Mouse (Mus musculus) left cerebral cortex, adult 11 months (tissue): ENCODE measurements at regions not wholly inside any gene's neighbourhood (a gene's known extent, or its start where the extent isn't known, plus 50 kb on each side); places are given as distances from the start of the nearest gene placed in this dataset.

Experiments used
- DNase-seq: peaks from one replicate; pipeline ENCODE4 v3.0.0; 2022; ENCODE audit warnings: low spot score

GRCm38 (mm10) chr10:125467503-125467902, 78.2 kb upstream of the Slc16a7 start:
- DNase-seq, result no peak

- DNase-seq, result no peak
Measured at GRCm38 (mm10) chr10:125488350-125488749, 99.1 kb upstream of the Slc16a7 start.

GRCm38 (mm10) chr10:125490395-125490794, 101.1 kb upstream of the Slc16a7 start:
- DNase-seq, result no peak

- DNase-seq, result no peak
Measured at GRCm38 (mm10) chr10:125494489-125494888, 105.2 kb upstream of the Slc16a7 start.

DNA sequence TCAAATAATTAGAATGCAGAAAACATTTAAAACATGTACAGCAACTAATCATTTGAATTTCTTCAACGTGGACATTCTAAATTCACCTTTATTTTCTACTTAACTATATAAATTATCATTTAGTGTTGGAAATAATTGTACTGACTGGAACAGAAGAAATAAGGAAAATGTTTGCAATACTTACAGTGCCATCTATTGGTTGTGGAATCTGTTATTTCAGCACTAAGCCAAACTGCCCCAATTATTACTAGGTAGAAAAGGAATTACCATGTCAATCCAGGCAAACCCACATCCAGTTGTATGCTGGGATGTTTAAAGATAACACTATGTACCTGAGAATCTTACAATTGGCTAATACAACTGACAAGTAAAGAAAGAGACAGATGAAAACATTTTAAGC, 109.1 kb upstream of the Slc16a7 start:
- peak; percentile 11 for DNase-seq

- no peak for DNase-seq
Measured at GRCm38 (mm10) chr10:125500338-125500737, 111.1 kb upstream of the Slc16a7 start.

- no peak for DNase-seq
Measured at GRCm38 (mm10) chr10:125515026-125515425, 125.8 kb upstream of the Slc16a7 start.

DNA sequence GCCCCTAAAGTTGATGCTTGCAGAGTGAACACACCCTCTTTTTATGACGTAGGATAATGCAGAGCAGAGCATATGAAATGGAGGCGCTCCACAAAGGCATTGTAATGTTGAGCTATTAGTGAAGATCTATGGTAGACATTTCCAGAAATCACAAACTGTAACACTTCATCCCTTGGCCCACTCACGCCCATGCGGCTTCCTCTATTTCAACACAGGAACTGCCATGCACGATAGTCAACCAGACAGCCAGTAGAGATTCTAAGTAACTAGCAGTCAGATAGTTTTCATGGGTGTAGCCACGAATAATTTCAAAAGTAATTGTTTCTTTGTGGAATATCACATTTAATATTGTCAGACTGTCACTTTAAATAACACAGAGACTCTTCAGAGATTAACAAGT, 141.6 kb upstream of the Slc16a7 start:
- no peak for DNase-seq

GRCm38 (mm10) chr10:125538316-125538715, 149.1 kb upstream of the Slc16a7 start:
- DNase-seq, result peak; percentile 24

GRCm38 (mm10) chr10:125586489-125587147, 197.4 kb upstream of the Slc16a7 start:
- peak; percentile 3 for DNase-seq

GRCm38 (mm10) chr10:125593006-125593405, 203.7 kb upstream of the Slc16a7 start:
- DNase-seq, result no peak

- DNase-seq, result no peak
Measured at GRCm38 (mm10) chr10:125607787-125608617, 218.7 kb upstream of the Slc16a7 start.

GRCm38 (mm10) chr10:125610353-125610752, 221.1 kb upstream of the Slc16a7 start:
- DNase-seq, result no peak

DNA sequence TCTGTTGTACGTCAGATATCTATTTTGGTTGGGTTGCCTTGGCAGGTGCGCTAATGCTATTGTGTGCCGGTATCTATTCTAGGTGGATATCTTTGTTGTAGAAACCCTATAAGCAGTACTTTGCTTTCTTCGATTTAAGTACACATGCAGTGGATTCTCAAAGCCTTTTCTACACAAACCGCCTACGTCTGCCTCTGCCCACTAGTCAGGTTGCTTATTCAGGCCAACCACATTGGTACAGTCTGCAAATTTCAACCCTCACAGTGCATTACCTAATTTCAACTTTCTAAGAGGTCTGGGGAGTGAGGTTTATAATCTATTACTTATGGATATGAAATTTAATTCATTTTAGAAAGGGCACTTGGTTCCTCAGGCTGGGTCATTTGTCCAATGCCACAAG, 223.5 kb upstream of the Slc16a7 start:
- DNase-seq, result no peak

DNA sequence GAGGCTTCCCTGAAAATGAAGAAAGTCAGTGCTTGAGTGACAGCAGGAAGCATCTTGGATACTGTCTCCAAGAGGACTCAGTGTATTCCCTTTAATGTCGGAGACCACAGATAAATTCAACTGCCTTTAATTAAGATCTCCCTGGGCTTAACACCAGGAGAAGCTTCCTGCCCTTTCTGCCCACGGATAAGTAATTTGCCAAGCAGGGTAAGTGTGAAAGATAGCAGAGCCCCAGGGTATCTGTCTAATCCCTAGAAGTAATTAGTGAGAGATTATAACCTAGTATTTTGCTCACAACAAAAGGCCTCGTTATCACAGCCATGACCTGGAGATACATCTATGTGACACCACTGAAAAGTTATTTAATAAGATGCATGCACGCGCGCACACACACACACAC, 232.1 kb upstream of the Slc16a7 start:
- no peak for DNase-seq

DNA sequence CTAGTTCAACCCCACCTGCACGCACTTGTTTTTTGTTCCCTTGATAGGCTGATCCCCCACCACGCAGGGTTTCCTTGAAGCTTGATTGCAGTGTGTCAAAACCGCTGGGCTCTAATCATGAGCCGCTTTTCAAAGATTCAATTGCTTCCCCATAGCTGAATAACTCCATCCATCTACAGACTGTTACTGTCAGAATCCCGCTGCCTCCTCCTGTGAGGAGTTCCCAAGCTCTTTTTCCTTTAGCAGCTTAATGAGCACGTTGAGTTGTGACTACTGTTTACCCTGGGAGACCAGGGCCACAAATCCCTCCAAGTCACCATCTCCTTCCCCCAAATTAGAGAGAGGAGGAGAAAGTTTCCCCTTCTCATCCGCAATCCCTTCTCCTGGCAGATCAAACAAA, 234.6 kb upstream of the Slc16a7 start:
- DNase-seq, result no peak

DNA sequence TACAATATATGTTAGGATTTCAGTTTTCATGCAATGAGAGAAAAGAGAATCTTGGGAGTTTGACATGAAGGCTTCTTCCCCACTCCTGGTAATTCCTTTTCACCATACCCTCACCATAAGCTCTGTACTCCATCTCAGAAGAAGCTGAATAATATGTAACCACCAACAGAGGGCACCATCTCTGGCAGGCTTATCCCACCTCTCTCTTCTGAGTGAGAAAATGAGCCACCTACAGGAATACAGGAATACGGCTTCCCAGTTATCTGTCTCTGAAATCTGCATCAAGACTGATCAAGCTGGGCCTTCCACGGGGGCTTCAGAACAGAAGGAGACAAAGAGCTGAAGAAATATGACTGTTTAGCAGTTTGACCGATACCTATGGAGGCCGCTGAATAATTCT, 278.6 kb upstream of the Slc16a7 start:
- no peak for DNase-seq

- no peak for DNase-seq
Measured at GRCm38 (mm10) chr10:125673637-125674036, 284.4 kb upstream of the Slc16a7 start.

DNA sequence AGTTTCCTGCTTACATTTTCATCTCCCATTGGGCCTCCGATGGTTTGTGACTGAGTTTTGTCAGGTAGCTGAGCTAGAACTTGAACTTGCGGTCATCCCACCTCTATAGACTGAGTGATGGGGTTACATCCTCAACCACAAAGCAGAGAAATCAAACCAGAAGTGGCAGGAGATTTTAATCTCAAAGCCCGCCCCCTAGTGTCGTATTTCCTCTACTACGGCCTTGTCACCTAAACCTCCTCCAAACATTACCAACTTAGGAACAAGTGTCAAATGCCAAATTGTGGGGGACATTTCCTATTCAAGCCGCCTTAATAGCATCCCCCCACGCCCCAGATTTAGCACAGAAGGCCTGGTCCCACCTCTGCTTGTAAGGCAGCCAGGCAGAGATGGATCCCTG, 286.3 kb upstream of the Lrig3 start:
- DNase-seq, result no peak

GRCm38 (mm10) chr10:125685130-125685529, 280.8 kb upstream of the Lrig3 start:
- DNase-seq, result no peak

GRCm38 (mm10) chr10:125693505-125693904, 272.5 kb upstream of the Lrig3 start:
- DNase-seq, result peak; percentile 0

- no peak for DNase-seq
Measured at GRCm38 (mm10) chr10:125696159-125696558, 269.8 kb upstream of the Lrig3 start.

DNA sequence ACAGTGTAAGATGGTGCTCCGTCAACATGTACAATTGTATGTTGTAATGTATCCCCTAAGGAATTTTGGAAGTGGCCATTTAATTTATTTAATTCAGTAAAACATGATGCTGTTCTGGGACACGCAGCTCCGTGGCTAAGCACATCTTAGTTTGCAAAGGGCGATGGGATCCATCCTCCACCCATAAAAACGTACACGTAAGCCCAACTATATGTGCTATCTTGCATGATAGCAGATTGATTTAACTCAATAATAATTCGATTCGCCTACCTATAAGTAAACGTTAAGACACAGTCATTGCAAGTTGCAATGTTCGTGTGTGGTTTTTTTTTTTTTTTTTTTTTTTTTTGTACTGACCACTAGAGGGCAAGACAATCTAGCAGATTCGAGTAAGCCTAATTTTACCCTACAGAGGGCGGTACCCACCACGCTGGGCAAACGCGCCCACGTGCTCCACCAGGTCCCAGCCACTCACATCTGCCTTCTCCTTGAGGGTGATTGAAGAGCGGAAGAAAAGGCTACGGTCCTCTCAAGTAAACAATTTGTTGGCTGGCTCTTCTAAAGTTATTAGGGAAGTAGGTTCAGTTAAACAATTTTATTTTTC, 240.8 kb upstream of the Lrig3 start:
- peak; percentile 38 for DNase-seq
